Mouse (Mus musculus) cerebellum, adult 2 months (tissue): ENCODE data around the gene Piezo1.

Experiments
- CTCF ChIP-seq: fragments of 200-500 bp; IDR thresholded peaks from 2 replicates; pipeline ENCODE4 v1.5.1; 2011; ENCODE audit warnings: low read depth, mild to moderate bottlenecking, control low read depth, low read length, moderate library complexity, borderline replicate concordance; ENCODE audit not compliant: insufficient read depth
- POLR2A ChIP-seq: fragments of 200-500 bp; IDR thresholded peaks from 2 replicates; pipeline ENCODE4 v1.6.1; 2011; ENCODE audit warnings: low read length, control low read depth, borderline replicate concordance; ENCODE audit not compliant: insufficient read depth

DNA sequence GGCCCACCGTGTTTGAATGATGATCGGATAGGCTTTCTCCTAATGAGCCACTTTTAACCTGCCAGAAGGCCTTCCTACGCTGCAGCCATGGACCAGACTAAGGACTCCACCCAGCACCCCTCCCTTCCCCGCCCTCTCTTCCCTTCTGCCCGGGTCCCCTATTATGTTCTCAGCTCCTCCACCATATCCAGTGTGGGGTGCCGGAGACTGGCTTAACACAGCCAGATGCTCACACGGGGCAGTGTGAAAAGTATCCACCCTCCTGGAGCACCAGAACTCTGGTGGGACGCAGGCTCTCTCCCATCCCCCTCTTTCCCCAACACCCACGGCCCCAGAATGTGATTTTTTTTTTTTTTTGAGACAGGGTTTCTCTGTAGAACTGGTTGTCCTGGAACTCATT, 22.4 kb upstream of the Piezo1 start:
- no peak for TF ChIP-seq CTCF
- TF ChIP-seq POLR2A: no peak
